Mouse (Mus musculus): ENCODE results near the gene Samt4.
"Not testable (repeated sequence)": the region's sequence is repeated elsewhere in the genome, so short reads cannot be mapped to it uniquely, and the experiment has no call there.

Gene Samt4

DNA sequence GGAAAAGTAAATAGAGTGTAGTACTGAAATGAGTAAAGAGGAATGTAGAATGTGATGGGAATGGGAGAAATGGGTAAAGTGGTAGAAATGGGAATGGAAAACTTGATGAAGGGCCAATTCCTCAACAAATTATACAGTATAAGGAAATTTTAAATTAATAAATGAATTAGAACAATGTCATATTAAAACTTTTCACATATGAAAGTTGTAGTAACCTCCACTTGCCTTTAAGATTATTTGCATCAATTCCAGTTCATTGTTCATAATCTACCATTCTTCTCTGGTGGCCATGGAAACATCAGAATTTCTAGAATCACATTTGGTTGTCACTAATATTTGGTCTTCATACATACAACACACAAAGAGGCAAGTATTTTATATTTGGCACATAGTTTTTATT, at the start of gene Samt4:
Samt4 (plus strand) TSS at position 301 of the 400 bp plus-strand sequence.
- DNase-seq: no peak

DNA sequence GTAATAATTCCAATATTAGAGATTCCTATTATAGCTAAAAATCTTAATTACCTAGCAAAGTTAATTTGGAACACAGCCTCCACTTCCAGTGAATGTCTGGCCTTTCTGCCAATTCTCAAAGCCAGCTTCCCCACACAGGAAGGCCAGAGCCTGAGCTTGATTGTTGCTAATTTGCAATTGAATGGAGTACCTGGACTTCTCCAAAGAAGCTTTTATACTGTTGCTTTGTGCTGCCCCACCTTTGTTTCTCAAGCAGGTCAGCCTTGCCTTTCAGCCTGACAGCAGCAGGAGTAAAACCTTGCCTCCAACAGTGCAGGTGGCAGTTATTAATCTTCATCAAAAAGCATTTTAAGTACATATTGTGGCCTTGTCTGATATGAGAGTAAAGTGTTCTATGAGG, 38.1 kb upstream of the Samt4 start:
- DNase-seq: not testable (repeated sequence)

DNA sequence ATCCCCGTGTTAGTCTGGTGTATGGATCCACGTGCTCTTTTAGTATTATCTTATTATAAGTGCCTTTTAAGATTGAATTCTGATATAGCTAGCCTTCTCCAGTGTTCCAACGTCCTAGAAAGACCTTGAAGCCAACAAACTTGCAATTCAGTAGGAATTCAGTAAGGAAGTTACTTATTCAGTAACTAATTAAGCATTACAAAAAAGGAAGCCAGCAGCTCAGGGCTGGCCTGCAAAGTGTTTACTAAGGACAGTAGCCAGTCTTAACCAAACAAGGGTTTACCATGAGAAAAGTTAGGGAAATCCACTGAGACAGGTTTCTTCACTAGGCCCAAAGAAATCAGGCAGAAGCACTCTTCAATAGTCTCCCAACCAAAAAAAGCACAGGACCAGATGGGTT, 13.4 kb upstream of the Samt4 start:
- DNase-seq: not testable (repeated sequence)
